Mouse (Mus musculus) T-helper 17 cell (primary cell): ENCODE measurements around the gene Man2a1.

Experiments used
- in situ Hi-C, 2 experiments: fragments of 300-600 bp; cut with MboI, MseI; formaldehyde crosslinking; loops; 1 replicate in 1 of 2; 2 replicates in 1 of 2; pipeline ENCODE4 v1.15.1; 2025; ENCODE audit warnings: high pct_unique_total_duplicates in 2 of 2

Man2a1 gene

DNA sequence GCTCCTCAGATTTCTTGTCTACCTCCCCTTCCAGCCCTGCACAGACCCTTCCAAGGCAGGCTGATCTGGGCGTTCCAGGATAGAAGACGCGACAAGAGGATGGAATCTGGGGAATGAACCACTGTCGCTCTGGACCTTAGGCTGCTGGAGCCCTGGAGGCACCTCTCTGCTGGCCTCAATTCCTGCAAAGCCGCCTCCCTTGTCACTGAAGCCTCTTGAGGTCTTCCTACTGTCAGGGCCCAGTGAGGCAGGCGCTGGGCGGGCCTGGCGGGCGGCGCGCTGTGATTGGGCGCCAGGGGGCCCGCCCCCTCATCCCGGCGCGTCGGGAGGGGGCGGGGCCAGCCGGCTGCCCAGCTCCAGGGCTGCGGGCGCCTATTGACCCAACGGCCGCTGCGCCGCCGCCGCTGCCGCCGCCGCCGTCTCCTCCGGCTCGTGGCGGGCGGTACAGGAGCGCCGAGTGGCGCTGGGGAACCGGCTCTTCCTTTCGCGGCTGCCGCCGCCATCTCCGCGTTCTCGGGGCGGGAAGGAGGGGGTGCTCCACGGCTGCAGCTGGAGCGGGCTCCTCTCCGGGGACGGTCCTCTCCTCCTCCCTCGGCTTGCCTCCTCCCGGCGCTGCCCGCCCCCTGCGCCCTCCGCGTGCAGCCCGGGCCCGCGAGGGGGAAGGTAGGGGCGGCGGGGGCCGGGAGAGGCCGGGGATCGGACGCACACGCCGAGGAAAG lies at the start of gene Man2a1:
TSS of gene Man2a1 (plus strand) at position 365 of the 719 bp plus-strand sequence.
- in situ Hi-C loops, result loop anchor here in 1 of 2 experiments (5.0 to 10.0 kb wide), 2 partner anchors 92 to 1014 kb away; partner anchors contain the start of gene Vapa

DNA sequence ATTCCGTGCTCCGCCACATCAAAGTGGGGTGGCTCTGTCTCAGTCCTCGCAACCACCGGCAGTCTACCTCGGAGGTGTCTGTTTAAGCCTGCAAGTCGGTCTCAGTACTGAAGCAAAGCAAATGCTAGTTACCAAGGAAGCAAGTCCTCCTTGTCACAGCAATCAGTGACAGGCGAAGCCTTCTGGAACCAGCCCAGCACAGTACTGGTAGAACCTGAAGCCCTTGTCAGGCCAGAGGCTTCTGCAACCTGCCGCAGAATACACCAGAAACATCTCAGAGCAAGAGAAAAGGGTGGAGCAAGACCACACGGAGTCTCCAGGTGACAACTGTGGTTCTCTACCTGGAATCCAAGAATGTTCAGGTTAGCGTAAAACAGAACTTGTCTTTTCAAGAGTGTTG lies 47.2 kb upstream of the Man2a1 start:
- in situ Hi-C loops, result no loop called here

DNA sequence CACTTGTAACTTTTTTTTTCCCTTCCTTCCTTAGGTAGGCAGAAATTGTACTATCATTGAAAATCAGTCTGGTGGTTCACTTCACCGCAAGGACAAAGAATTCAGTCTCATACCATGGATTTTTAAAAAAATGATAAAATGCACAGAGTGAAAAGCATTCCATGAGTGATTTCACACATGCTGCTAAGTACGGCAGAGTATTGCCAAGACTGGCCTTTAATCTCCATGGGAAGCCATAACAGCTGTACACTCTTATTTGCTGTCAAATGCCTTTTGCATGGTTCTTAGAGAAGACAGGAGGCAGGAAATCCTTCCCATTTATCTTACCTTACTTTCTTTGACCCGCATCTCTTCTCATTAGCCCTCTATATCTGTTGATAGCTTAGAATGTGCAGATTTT lies 45.6 kb upstream of the Man2a1 start:
- in situ Hi-C loops, result no loop called here

DNA sequence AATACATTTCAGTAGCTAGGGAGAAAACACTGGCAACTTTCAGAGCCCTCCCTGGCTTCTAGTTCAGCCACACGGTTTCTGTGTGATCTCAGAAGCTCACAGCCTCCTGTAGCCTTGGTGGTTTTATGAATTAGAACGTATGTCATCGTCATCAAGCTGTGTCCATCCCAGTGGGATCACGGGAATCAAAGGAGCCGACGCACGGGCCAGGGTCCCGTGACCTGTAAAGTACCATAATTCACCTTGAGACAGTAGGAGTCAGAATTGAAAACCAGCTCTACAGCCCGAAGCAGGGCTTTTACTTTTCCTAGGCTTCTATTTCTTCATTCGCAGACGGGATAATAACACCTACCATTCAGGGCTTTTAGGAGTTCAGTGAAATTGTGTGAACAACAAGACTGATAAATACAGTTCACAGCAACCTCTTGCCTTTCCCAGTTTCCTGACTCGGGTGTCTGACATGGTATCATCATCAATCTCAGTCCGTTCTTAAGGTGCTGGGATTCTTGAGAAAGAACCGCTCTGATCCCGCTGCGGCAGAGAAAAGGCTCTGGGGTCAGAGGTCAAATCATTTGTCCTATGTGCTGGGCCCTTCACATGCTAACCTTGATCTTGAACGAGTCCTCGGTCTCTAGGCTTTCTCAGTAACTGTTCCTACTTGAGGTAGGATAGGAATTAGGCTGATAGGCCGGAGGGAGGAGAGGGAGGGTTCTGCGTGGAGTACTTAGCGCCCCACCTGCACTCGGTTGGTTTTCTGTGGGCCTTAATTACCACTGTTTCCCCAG lies 43.7 kb upstream of the Man2a1 start:
- in situ Hi-C loops, result no loop called here

GRCm38 (mm10) chr17:64558994-64559540 lies 41.5 kb upstream of the Man2a1 start:
- in situ Hi-C loops, result no loop called here

- in situ Hi-C loops, result loop anchor here in 1 of 2 experiments (5.0 kb wide), 1 partner anchor 49 kb away; no protein-coding TSS in a partner anchor
These were observed 34.1 kb upstream of the Man2a1 start for GRCm38 (mm10) chr17:64566435-64566834.

GRCm38 (mm10) chr17:64567546-64567945 lies 33.0 kb upstream of the Man2a1 start:
- in situ Hi-C loops, result loop anchor here in 1 of 2 experiments (5.0 kb wide), 1 partner anchor 50 kb away; no protein-coding TSS in a partner anchor

DNA sequence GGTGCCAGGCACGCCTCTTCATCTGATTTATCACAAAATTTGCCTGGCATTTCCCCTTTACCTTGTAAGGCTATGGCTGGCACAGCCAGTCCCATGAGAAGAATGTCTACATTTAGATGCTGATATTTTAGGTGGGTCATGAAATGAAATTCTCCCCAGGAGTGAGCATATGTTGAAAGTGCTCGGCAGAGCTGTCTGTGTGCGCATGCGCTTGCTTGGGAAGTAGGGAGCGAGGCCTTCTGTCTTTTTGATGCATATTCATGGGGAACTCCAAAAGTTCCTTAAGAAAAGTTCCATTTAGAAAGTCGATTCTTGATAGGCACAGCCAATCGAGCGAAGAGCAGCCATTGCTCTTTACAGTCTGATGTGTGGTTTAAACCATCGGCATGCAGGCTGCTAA lies 26.6 kb upstream of the Man2a1 start:
- in situ Hi-C loops, result no loop called here

DNA sequence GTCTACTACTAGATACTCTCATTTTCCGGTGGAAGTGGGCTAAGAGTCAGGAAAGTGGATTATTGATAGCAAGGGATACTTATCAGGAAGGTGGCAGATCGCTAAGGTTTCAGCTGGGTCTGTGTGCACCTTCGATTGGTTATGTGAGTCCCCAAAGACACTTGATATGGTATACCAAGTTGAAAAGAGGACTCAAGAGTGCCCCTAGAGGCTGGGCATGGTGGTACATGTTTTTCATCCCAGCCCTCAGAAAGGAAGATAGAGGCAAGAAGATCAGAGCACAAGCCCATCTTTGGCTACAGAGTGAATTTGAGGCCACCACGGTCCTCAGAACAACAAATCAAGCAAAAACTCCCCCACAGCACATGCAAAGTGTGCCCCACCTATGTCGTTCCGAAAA lies 25.3 kb upstream of the Man2a1 start:
- in situ Hi-C loops, result no loop called here

GRCm38 (mm10) chr17:64577485-64577884 lies 23.1 kb upstream of the Man2a1 start:
- in situ Hi-C loops, result no loop called here

GRCm38 (mm10) chr17:64578346-64578745 lies 22.2 kb upstream of the Man2a1 start:
- in situ Hi-C loops, result no loop called here

DNA sequence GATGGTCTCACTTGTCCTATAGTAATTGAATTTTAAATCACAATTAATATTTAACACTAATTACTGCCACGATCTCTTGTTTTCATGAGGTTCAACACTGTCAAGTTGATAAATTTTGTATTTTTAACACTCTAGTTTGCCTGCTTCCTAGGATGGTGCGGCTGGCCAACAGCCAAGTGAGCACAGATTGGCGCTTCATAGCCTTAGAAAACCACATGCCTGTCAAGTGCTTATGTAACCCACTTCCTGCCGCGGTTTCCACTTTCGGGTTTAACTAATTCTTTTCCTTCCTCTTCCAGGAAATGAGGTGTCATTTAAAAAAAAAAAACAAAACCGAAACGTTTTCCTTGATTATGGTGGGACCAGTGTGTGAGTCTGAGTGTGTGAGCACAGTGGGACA lies 20.8 kb upstream of the Man2a1 start:
- in situ Hi-C loops, result no loop called here

- in situ Hi-C loops, result no loop called here
These were observed 19.4 kb upstream of the Man2a1 start for GRCm38 (mm10) chr17:64581133-64581532.

DNA sequence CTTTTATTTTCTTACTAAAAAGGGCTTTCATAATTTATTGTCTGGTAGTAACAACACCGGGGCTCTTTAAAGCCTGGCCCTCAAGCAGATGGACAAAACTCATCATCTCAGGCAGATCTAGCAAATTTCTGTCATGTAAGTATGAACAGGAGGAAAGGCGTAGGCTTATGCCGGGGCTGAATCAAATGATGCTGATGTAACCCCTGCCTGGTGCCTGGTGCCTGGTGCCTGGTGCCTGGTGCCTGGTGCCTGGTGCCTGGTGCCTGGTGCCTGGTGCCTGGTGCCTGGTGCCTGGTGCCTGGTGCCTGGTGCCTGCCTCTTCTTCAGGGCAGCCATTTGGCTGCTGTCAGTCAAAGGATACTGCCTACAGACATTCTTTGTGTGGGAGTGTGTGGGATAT lies 18.6 kb upstream of the Man2a1 start:
- in situ Hi-C loops, result no loop called here

- in situ Hi-C loops, result loop anchor here in 1 of 2 experiments (10.0 kb wide), 1 partner anchor 256 kb away; the partner anchor contains the start of gene Pja2
These were observed 10.1 kb upstream of the Man2a1 start for GRCm38 (mm10) chr17:64590483-64590882.

DNA sequence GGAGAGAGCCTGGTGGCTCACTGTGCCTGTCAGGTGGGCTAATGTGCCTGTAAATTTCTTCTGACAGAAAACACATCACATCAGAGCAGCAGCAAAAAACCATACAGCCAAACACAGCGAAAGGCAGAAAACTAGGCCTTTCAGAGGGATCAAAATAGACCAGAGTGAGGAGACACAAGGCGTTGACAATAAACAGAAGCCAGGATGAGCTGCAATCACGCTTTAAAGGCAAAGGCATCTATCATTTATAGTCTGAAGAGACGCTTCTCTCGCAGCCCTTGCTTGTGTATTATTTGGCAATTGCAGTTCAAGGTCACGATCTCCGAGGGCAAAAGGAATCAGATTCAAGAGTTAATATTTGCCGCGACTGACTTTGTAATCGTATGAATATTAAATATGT lies 9.2 kb upstream of the Man2a1 start:
- in situ Hi-C loops, result loop anchor here in 1 of 2 experiments (10.0 kb wide), 1 partner anchor 257 kb away; the partner anchor contains the start of gene Pja2

DNA sequence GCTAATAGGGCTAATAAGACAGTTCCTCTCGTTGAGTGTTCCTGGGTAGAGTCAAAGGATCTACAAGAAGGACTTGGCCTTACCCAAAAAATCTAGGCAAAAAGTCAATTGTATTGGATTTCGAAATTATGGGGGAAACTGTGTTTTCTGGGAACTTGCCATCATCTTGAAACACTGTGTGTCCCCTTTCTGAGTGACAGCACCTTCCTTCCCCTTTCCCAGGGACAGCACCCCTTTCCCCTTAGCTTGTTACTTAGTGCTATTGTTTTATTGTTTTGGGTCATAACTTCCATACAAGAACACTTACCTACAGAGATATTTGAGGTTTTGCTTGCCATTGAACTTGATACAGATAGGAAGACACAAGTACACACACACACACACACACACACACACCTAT lies 8.2 kb upstream of the Man2a1 start:
- in situ Hi-C loops, result loop anchor here in 1 of 2 experiments (10.0 kb wide), 1 partner anchor 258 kb away; the partner anchor contains the start of gene Pja2

- in situ Hi-C loops, result loop anchor here in 1 of 2 experiments (10.0 kb wide), 1 partner anchor 258 kb away; the partner anchor contains the start of gene Pja2
These were observed 7.7 kb upstream of the Man2a1 start for GRCm38 (mm10) chr17:64592788-64593187.

GRCm38 (mm10) chr17:64597770-64598169 lies 2.8 kb upstream of the Man2a1 start:
- in situ Hi-C loops, result loop anchor here in 1 of 2 experiments (10.0 kb wide), 1 partner anchor 263 kb away; the partner anchor contains the start of gene Pja2

- in situ Hi-C loops, result loop anchor here (5.0 to 10.0 kb wide), 3 partner anchors 92 to 1015 kb away; partner anchors contain the start of genes Pja2 (in 1 of the 2) and Vapa (in 1 of the 2)
These were observed 620 bp upstream of the Man2a1 start for GRCm38 (mm10) chr17:64599916-64600315.

DNA sequence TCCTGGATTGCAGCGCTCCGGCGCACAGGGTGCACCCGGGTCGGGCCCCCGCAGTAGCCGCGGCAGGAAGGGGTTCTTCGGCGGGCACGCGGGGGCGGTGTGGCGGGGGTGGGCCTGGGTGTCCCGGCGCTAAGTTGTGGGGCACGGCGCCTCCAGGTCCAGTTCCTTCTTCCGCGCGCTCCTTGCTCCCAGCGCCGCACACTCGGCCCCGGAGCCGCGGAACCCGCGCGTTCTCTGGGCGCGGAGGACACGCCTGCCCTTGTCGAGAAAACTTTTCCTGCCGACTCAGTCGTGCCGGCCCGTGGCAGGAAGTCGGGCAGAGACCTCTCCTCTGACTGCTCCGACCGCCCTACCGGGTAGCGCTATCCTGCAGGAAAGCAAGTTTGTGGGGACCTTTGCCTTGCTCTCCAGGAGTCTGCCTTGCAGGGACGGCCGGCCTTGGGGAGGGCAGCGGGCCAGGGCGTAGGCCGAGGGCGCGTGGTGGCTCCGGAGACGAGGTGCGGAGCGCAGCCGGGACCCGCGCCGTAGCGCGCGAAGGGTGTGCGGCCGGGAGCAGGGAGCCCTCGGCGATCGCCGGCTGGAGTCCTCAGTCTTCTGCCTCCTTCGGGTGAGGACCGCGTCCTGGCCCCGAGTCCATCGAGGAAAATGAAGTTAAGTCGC lies 685 bp downstream of the Man2a1 start:
- in situ Hi-C loops, result loop anchor here in 1 of 2 experiments (5.0 to 10.0 kb wide), 2 partner anchors 91 to 1014 kb away; partner anchors contain the start of gene Vapa
